Mouse (Mus musculus) MN1 (cell line): Measurements from ENCODE around the gene Gm7849.
"Not testable (repeated sequence)": the region's sequence is repeated elsewhere in the genome, so short reads cannot be mapped to it uniquely, and the experiment has no call there.

Experiments
- DNase-seq: peaks from one replicate; pipeline ENCODE4 v3.0.0-alpha.2; 2016; ENCODE audit warnings: low spot score

The Gm7849 gene

GRCm38 (mm10) chr8:21456460-21456859, at the start of gene Gm7849:
TSS of gene Gm7849 (minus strand) at chr8:21456560.
- DNase-seq = not testable (repeated sequence)

- DNase-seq = not testable (repeated sequence)
These were observed 29.2 kb downstream of the Gm7849 start, which contains the start of gene Defa36 for GRCm38 (mm10) chr8:21427111-21427510. TSS of gene Defa36 (plus strand) at chr8:21427411.
